Mouse (Mus musculus): ENCODE results near the gene Gna11. TPM values are rescaled to one million over a fixed set of nuclear protein-coding genes. Genes with fewer than 3 reads are reported as not detected.

Gna11 gene
- polyA plus RNA-seq, 1 experiment: 32.0 TPM

DNA sequence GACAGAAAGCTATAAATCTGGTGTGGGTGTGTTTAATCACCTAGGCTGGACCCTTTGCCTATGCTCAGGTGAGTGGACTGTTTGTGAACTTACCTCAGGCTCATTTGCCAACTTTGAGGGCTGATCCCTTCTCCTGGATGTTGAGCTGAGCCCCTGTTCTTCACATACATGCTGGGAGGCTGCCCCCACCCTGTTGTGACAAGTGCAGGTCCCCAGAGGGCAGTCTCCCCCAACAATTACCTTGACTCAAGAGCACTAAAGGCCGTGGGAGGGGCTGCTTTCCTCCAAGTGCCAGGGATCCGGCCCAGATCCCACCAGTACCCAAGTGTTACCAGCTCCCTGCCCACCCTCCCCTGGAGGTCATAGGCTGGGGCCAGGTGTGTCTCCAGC, 59.9 kb downstream of the Gna11 start:
- Histone ChIP-seq H3K9ac (ENCODE audit: low read depth, poor library complexity, severe bottlenecking) (no peak overlapping the region), H3K4me1 (ENCODE audit: control insufficient read depth, insufficient read depth, low read length) (peaks cover 2% of the 10 kb centered on the region), H3K27ac (ENCODE audit: insufficient read depth, low read length) (no peak overlapping the region), H3K9me3 (replicated peaks; ENCODE audit: control insufficient read depth, insufficient read depth, low read length, poor library complexity, severe bottlenecking) (no peaks in the 10 kb centered on the region), H3K36me3 (ENCODE audit: control insufficient read depth, insufficient read depth, low read length, poor library complexity, severe bottlenecking) (peaks cover 9% of the 10 kb centered on the region), H3K4me3 (ENCODE audit: low read depth, low read length) (no peak overlapping the region), H3K27me3 (ENCODE audit: control insufficient read depth, insufficient read depth, low read length, poor library complexity, severe bottlenecking) (no peaks in the 10 kb centered on the region)
- peak; percentile 35 for TF ChIP-seq CTCF (IDR thresholded peaks at IDR 0.05; ENCODE audit: low read depth, low read length)
- TF ChIP-seq EP300 (IDR thresholded peaks at IDR 0.05; ENCODE audit: insufficient read depth, low read depth, low read length): no peak

DNA sequence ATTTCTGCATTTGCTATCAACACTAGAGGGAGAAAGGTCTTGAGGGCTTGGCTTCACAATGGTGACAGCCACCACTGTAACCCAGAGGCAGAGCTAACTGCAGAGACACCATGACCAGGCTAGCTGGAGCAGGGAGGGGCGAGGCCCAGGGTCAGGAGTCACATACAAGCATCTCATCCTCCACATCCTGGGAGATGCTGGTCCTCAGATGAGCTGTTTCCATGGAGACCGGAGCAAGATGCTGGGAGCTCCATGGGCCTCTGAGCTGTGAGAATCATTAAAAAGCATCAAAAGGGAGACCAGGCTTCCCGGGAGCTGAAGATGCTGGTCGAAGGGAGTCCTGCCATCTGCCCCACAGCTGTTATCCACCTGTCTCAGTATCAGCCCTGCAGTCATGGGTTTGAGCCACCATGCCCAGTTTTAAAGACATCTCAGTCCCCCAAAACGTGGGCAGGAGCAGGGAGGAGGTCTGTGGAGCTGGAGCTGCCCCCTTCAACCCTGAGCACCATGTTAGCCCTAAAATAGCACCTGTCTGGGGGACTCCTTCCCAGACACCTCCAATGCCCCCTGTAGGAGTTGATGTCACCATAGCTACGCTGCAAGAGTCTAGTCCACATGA, 60.4 kb downstream of the Gna11 start:
- no peaks in the 10 kb centered on the region for H3K9me3 ChIP-seq (replicated peaks; ENCODE audit: control insufficient read depth, insufficient read depth, low read length, poor library complexity, severe bottlenecking)
- H3K36me3 ChIP-seq (ENCODE audit: control insufficient read depth, insufficient read depth, low read length, poor library complexity, severe bottlenecking): peaks cover 9% of the 10 kb centered on the region
- no peak overlapping the region for H3K9ac ChIP-seq (ENCODE audit: low read depth, poor library complexity, severe bottlenecking)
- no peaks in the 10 kb centered on the region for H3K27me3 ChIP-seq (ENCODE audit: control insufficient read depth, insufficient read depth, low read length, poor library complexity, severe bottlenecking)
- TF ChIP-seq POLR2A (IDR thresholded peaks at IDR 0.05; ENCODE audit: insufficient read depth, low read length) (no peak), CTCF (IDR thresholded peaks at IDR 0.05; ENCODE audit: low read depth, low read length) (no peak)
- no peak overlapping the region for H3K27ac ChIP-seq (ENCODE audit: insufficient read depth, low read length)
- peaks cover 2% of the 10 kb centered on the region for H3K4me1 ChIP-seq (ENCODE audit: control insufficient read depth, insufficient read depth, low read length)
- H3K4me3 ChIP-seq (ENCODE audit: low read depth, low read length): no peak overlapping the region

DNA sequence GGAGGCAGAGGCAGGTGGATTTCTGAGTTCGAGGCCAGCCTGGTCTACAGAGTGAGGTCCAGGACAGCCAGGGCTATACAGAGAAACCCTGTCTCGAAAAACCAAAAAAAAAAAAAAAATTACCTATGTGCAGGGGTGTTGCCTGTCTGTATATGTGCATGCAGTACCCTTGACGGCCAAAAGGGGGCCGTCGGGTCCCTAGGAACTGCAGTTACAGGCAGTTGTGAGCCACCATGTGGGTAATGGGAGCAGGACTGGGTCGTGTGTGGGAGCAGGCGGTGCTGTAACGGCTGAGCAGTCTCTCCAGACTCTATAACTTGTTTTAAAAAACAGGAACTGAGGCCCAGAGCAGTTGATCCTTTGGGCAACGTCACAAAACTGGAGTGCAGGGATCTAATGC, 61.0 kb downstream of the Gna11 start:
- H3K9me3 ChIP-seq (replicated peaks; ENCODE audit: control insufficient read depth, insufficient read depth, low read length, poor library complexity, severe bottlenecking): no peaks in the 10 kb centered on the region
- 0 out of 2 replicates have a peak, but pooled peaks have one; percentile 15 for TF ChIP-seq EP300 (IDR thresholded peaks at IDR 0.05; ENCODE audit: insufficient read depth, low read depth, low read length)
- TF ChIP-seq POLR2A (IDR thresholded peaks at IDR 0.05; ENCODE audit: insufficient read depth, low read length): no peak
- peak; percentile 75 for TF ChIP-seq CTCF (IDR thresholded peaks at IDR 0.05; ENCODE audit: low read depth, low read length)
- H3K9ac ChIP-seq (ENCODE audit: low read depth, poor library complexity, severe bottlenecking): no peak overlapping the region
- H3K4me3 ChIP-seq (ENCODE audit: low read depth, low read length): no peak overlapping the region
- H3K27ac ChIP-seq (ENCODE audit: insufficient read depth, low read length): no peak overlapping the region
- peaks cover 2% of the 10 kb centered on the region for H3K4me1 ChIP-seq (ENCODE audit: control insufficient read depth, insufficient read depth, low read length)
- peaks cover 9% of the 10 kb centered on the region for H3K36me3 ChIP-seq (ENCODE audit: control insufficient read depth, insufficient read depth, low read length, poor library complexity, severe bottlenecking)
- H3K27me3 ChIP-seq (ENCODE audit: control insufficient read depth, insufficient read depth, low read length, poor library complexity, severe bottlenecking): no peaks in the 10 kb centered on the region

DNA sequence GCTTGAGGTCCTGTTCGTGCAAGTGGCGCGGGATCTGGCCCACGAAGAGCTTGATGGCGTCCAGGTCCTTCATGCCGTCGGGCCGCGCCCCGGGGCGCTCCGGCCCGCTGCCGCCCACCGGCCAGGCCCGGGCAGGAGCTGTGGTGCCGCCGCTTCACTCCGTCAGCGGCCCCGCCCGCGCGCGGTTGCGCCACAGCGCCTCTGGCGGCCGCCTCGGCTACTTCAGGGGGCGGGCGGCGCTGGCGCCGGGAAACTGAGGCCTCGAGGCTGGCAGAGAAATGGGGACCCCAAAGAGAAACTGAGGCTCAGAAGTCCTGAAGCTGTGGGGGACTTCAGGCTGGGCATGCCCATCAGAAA, 62.5 kb downstream of the Gna11 start, which contains the start of gene Celf5:
Gene Celf5, minus strand, starts transcription at position 177 of the 357 bp plus-strand sequence.
- peaks cover 2% of the 10 kb centered on the region for H3K4me1 ChIP-seq (ENCODE audit: control insufficient read depth, insufficient read depth, low read length)
- H3K27me3 ChIP-seq (ENCODE audit: control insufficient read depth, insufficient read depth, low read length, poor library complexity, severe bottlenecking): no peaks in the 10 kb centered on the region
- no peaks in the 10 kb centered on the region for H3K9me3 ChIP-seq (replicated peaks; ENCODE audit: control insufficient read depth, insufficient read depth, low read length, poor library complexity, severe bottlenecking)
- peak within 1 kb of the TSS; percentile 74 for H3K9ac ChIP-seq (ENCODE audit: low read depth, poor library complexity, severe bottlenecking)
- H3K36me3 ChIP-seq (ENCODE audit: control insufficient read depth, insufficient read depth, low read length, poor library complexity, severe bottlenecking): peaks cover 4% of the 10 kb centered on the region; the same call in 1 of the 2 replicates
- TF ChIP-seq EP300 (IDR thresholded peaks at IDR 0.05; ENCODE audit: insufficient read depth, low read depth, low read length) (no peak), POLR2A (IDR thresholded peaks at IDR 0.05; ENCODE audit: insufficient read depth, low read length) (peak; percentile 23), CTCF (IDR thresholded peaks at IDR 0.05; ENCODE audit: low read depth, low read length) (peak; percentile 46)
- H3K27ac ChIP-seq (ENCODE audit: insufficient read depth, low read length): no peak within 1 kb of the TSS
- peak within 1 kb of the TSS; percentile 85 for H3K4me3 ChIP-seq (ENCODE audit: low read depth, low read length)

DNA sequence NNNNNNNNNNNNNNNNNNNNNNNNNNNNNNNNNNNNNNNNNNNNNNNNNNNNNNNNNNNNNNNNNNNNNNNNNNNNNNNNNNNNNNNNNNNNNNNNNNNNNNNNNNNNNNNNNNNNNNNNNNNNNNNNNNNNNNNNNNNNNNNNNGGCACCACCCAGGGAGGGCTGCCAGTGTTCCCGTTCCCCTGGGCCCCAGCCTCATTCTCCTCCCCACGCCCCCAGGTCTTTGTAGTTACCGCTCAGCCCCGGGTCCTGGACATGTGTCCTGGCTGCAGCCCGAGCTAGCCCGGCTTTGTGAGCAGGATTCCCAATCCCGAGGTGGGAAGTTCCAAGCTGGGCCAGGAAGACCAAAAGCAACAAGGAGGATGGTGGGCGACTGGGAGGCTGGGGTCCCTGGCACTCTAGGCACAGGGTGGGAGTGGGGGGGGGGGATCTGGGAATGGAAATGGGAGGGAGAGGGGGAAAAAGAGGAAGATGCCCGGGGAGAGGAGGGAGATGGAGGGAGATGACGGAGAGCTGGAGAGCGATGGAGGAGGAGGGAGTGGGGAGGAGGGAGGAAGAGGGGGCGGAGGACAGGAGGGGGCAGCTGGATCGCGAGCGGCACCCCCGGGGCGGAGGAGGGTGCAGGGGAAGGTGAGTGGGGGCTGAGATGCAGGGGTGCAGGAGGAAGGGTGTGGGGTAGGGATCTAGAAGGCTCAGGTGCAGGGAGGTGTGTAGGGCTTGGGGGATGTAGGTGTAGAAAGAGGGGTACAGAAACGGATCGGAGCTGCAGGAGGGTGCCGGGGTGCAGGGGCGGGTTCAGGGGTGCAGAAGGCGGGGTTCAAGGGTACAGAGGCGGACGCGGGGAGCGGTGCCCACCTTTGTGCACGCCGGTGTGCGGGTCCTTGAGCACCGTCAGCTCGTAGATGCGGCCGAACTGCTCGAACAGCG, 63.1 kb downstream of the Gna11 start:
- Histone ChIP-seq H3K27ac (ENCODE audit: insufficient read depth, low read length) (no peak overlapping the region), H3K27me3 (ENCODE audit: control insufficient read depth, insufficient read depth, low read length, poor library complexity, severe bottlenecking) (no peaks in the 10 kb centered on the region), H3K4me3 (ENCODE audit: low read depth, low read length) (peak overlapping the region; percentile 85), H3K9ac (ENCODE audit: low read depth, poor library complexity, severe bottlenecking) (peak overlapping the region; percentile 74), H3K4me1 (ENCODE audit: control insufficient read depth, insufficient read depth, low read length) (peaks cover 2% of the 10 kb centered on the region), H3K36me3 (ENCODE audit: control insufficient read depth, insufficient read depth, low read length, poor library complexity, severe bottlenecking) (no peaks in the 10 kb centered on the region), H3K9me3 (replicated peaks; ENCODE audit: control insufficient read depth, insufficient read depth, low read length, poor library complexity, severe bottlenecking) (no peaks in the 10 kb centered on the region)
- TF ChIP-seq EP300 (IDR thresholded peaks at IDR 0.05; ENCODE audit: insufficient read depth, low read depth, low read length) (no peak), POLR2A (IDR thresholded peaks at IDR 0.05; ENCODE audit: insufficient read depth, low read length) (no peak), CTCF (IDR thresholded peaks at IDR 0.05; ENCODE audit: low read depth, low read length) (no peak)

Other genes with a start within 250 kb of the Gna11 start
- 17.5 and 18.2 TPM in 2 replicates for gene Cactin, start 224.1 kb downstream of the Gna11 start, polyA plus RNA-seq (2011; ENCODE audit: insufficient read depth, insufficient read length, low read depth, missing spikeins)
- gene Tbxa2r, start 216.5 kb downstream of the Gna11 start, polyA plus RNA-seq (2011; ENCODE audit: insufficient read depth, insufficient read length, low read depth, missing spikeins): 0.57 and 1.5 TPM in 2 replicates
- gene Gipc3, start 201.9 kb downstream of the Gna11 start, polyA plus RNA-seq (2011; ENCODE audit: insufficient read depth, insufficient read length, low read depth, missing spikeins): 1.0 and 1.2 TPM in 2 replicates
- gene Hmg20b, start 194.7 kb downstream of the Gna11 start, polyA plus RNA-seq (2011; ENCODE audit: insufficient read depth, insufficient read length, low read depth, missing spikeins): 51.8 and 57.3 TPM in 2 replicates
- gene Mfsd12, start 187.7 kb downstream of the Gna11 start, polyA plus RNA-seq (2011; ENCODE audit: insufficient read depth, insufficient read length, low read depth, missing spikeins): 13.7 and 15.3 TPM in 2 replicates
- gene 4930404N11Rik, start 179.4 kb downstream of the Gna11 start, polyA plus RNA-seq (2011; ENCODE audit: insufficient read depth, insufficient read length, low read depth, missing spikeins): not detected in 2 replicates
- 47.8 and 51.4 TPM in 2 replicates for gene Fzr1, start 166.7 kb downstream of the Gna11 start, polyA plus RNA-seq (2011; ENCODE audit: insufficient read depth, insufficient read length, low read depth, missing spikeins)
- gene Dohh, start 160.8 kb downstream of the Gna11 start, polyA plus RNA-seq (2011; ENCODE audit: insufficient read depth, insufficient read length, low read depth, missing spikeins): 52.9 and 70.3 TPM in 2 replicates
- gene Gm48551, start 160.7 kb downstream of the Gna11 start, polyA plus RNA-seq (2011; ENCODE audit: insufficient read depth, insufficient read length, low read depth, missing spikeins): 1.5 TPM in 1 of 2 replicates, not detected in the other
- 1.1 TPM in 1 of 2 replicates, not detected in the other for gene Gm48552, start 156.2 kb downstream of the Gna11 start, polyA plus RNA-seq (2011; ENCODE audit: insufficient read depth, insufficient read length, low read depth, missing spikeins)
- gene Smim24, start 152.1 kb downstream of the Gna11 start, polyA plus RNA-seq (2011; ENCODE audit: insufficient read depth, insufficient read length, low read depth, missing spikeins): 4.8 and 5.3 TPM in 2 replicates
- 6.1 and 7.2 TPM in 2 replicates for gene Nfic, start 89.6 kb downstream of the Gna11 start, polyA plus RNA-seq (2011; ENCODE audit: insufficient read depth, insufficient read length, low read depth, missing spikeins)
- gene Celf5, start 62.5 kb downstream of the Gna11 start, polyA plus RNA-seq (2011; ENCODE audit: insufficient read depth, insufficient read length, low read depth, missing spikeins): 27.5 and 30.5 TPM in 2 replicates
- gene Ncln, start 48.8 kb downstream of the Gna11 start, polyA plus RNA-seq (2011; ENCODE audit: insufficient read depth, insufficient read length, low read depth, missing spikeins): 37.2 and 41.6 TPM in 2 replicates
- gene S1pr4, start 45.1 kb downstream of the Gna11 start, polyA plus RNA-seq (2011; ENCODE audit: insufficient read depth, insufficient read length, low read depth, missing spikeins): 0.49 and 0.93 TPM in 2 replicates
- gene Gna15, start 21.0 kb downstream of the Gna11 start, polyA plus RNA-seq (2011; ENCODE audit: insufficient read depth, insufficient read length, low read depth, missing spikeins): 11.2 and 11.6 TPM in 2 replicates
- 148 and 152 TPM in 2 replicates for gene Aes, start 14.3 kb upstream of the Gna11 start, polyA plus RNA-seq (2011; ENCODE audit: insufficient read depth, insufficient read length, low read depth, missing spikeins)
- 3.1 and 3.8 TPM in 2 replicates for gene Tle2, start 29.4 kb upstream of the Gna11 start, polyA plus RNA-seq (2011; ENCODE audit: insufficient read depth, insufficient read length, low read depth, missing spikeins)
- gene Tle6, start 55.9 kb upstream of the Gna11 start, polyA plus RNA-seq (2011; ENCODE audit: insufficient read depth, insufficient read length, low read depth, missing spikeins): 15.0 and 18.5 TPM in 2 replicates
- gene BC025920, start 61.1 kb upstream of the Gna11 start, polyA plus RNA-seq (2011; ENCODE audit: insufficient read depth, insufficient read length, low read depth, missing spikeins): 3.2 and 3.9 TPM in 2 replicates
- 15.0 and 16.6 TPM in 2 replicates for gene Sirt6, start 82.6 kb upstream of the Gna11 start, polyA plus RNA-seq (2011; ENCODE audit: insufficient read depth, insufficient read length, low read depth, missing spikeins)
- gene Ankrd24, start 83.3 kb upstream of the Gna11 start, polyA plus RNA-seq (2011; ENCODE audit: insufficient read depth, insufficient read length, low read depth, missing spikeins): 14.2 and 16.1 TPM in 2 replicates
- 5.6 and 7.4 TPM in 2 replicates for gene Gm10778, start 103.9 kb upstream of the Gna11 start, polyA plus RNA-seq (2011; ENCODE audit: insufficient read depth, insufficient read length, low read depth, missing spikeins)
- gene Zfp433, start 159.6 kb upstream of the Gna11 start, polyA plus RNA-seq (2011; ENCODE audit: insufficient read depth, insufficient read length, low read depth, missing spikeins): 14.0 and 17.8 TPM in 2 replicates
- gene Gm3055, start 226.0 kb upstream of the Gna11 start, polyA plus RNA-seq (2011; ENCODE audit: insufficient read depth, insufficient read length, low read depth, missing spikeins): 8.8 and 10.0 TPM in 2 replicates